Mouse (Mus musculus): ENCODE results near the gene Cutc. TPM values are rescaled to one million over a fixed set of nuclear protein-coding genes. Genes with fewer than 3 reads are reported as not detected.

The Cutc gene
- total RNA-seq (2021) = 10 to 100 TPM in 1 of 2 experiments, 1 to 10 TPM in 1; 7.5 to 14.7 TPM
- long read RNA-seq, experiment 1, transcript Cutc-202 (9 exons, 1,233 nt) = major isoform, 11 of 15 reads
- long read RNA-seq, experiment 1, partial matches to known transcripts = 0 of 15 reads
- long read RNA-seq, experiment 1, other reads (novel, unspliced or antisense) = 3 of 15 reads
- long read RNA-seq, experiment 2, transcript Cutc-202 (9 exons, 1,233 nt) = major isoform, 6 of 7 reads
- long read RNA-seq, experiment 2, partial matches to known transcripts = 0 of 7 reads
- long read RNA-seq, experiment 2, other reads (novel, unspliced or antisense) = 0 of 7 reads

- peak; percentile 99 for DNase-seq
Measured at GRCm38 (mm10) chr19:43752489-43753225, at the start of gene Cutc, which contains the start of gene Cox15. Gene Cutc (plus strand): TSS chr19:43752996. Gene Cox15 (minus strand): TSS chr19:43753000.

- no peak for DNase-seq
Measured at GRCm38 (mm10) chr19:43704211-43704610, 48.6 kb upstream of the Cutc start.

GRCm38 (mm10) chr19:43704787-43705497, 47.9 kb upstream of the Cutc start:
- no peak for DNase-seq

GRCm38 (mm10) chr19:43708206-43708605, 44.6 kb upstream of the Cutc start:
- no peak for DNase-seq

- no peak for DNase-seq
Measured at GRCm38 (mm10) chr19:43709317-43709716, 43.5 kb upstream of the Cutc start.

- DNase-seq = no peak
Measured at GRCm38 (mm10) chr19:43711159-43711916, 41.5 kb upstream of the Cutc start.

GRCm38 (mm10) chr19:43711971-43712370, 40.8 kb upstream of the Cutc start:
- no peak for DNase-seq

- DNase-seq = no peak
Measured at GRCm38 (mm10) chr19:43720061-43720460, 32.7 kb upstream of the Cutc start.

GRCm38 (mm10) chr19:43722891-43723290, 29.9 kb upstream of the Cutc start:
- no peak for DNase-seq

- DNase-seq = peak; percentile 56 to 72
Measured at GRCm38 (mm10) chr19:43723501-43723900, 29.3 kb upstream of the Cutc start.

GRCm38 (mm10) chr19:43724194-43724593, 28.6 kb upstream of the Cutc start:
- no peak for DNase-seq

- no peak for DNase-seq
Measured at GRCm38 (mm10) chr19:43724821-43725220, 28.0 kb upstream of the Cutc start.

GRCm38 (mm10) chr19:43726510-43727146, 26.2 kb upstream of the Cutc start:
- DNase-seq = no peak

GRCm38 (mm10) chr19:43729296-43730036, 23.3 kb upstream of the Cutc start:
- peak; percentile 20 to 27 for DNase-seq

- DNase-seq = no peak
Measured at GRCm38 (mm10) chr19:43730037-43730428, 22.8 kb upstream of the Cutc start.

GRCm38 (mm10) chr19:43731157-43731556, 21.6 kb upstream of the Cutc start:
- no peak for DNase-seq

GRCm38 (mm10) chr19:43738409-43738808, 14.4 kb upstream of the Cutc start:
- DNase-seq = no peak

- no peak for DNase-seq
Measured at GRCm38 (mm10) chr19:43743401-43743800, 9.4 kb upstream of the Cutc start.

- DNase-seq = no peak
Measured at GRCm38 (mm10) chr19:43745740-43746139, 7.1 kb upstream of the Cutc start.

- DNase-seq = no peak
Measured at GRCm38 (mm10) chr19:43747877-43748276, 4.9 kb upstream of the Cutc start.

GRCm38 (mm10) chr19:43750008-43750407, 2.8 kb upstream of the Cutc start:
- no peak for DNase-seq

All from adrenal gland, postnatal 36 days (tissue).